Mouse (Mus musculus) limb, embryonic 14.5 days (tissue): ENCODE data around the gene Klc4. TPM values are rescaled to one million over a fixed set of nuclear protein-coding genes. Genes with fewer than 3 reads are reported as not detected.

Experiments
- ATAC-seq: fragments of 200-750 bp; cut with Nextera tagmentation; 2 replicates; pipeline ENCODE4 v1.8.0; 2017; ENCODE audit warnings: low read depth, moderate number of reproducible peaks, moderate TSS enrichment; ENCODE audit not compliant: low FRiP score
- DNase-seq: peaks from one replicate; pipeline ENCODE4 v3.0.0-alpha.2; 2015; ENCODE audit warnings: low spot score
- H3K27ac ChIP-seq: fragments of 300-500 bp; sonication (generic); replicated peaks from 2 replicates; pipeline ENCODE4 v1.5.1; 2014; ENCODE audit warnings: low read depth, mild to moderate bottlenecking, low read length, moderate library complexity, mixed read lengths
- H3K27me3 ChIP-seq: fragments of 300-500 bp; sonication (generic); 2 replicates; pipeline ENCODE4 v1.6.1; 2014; ENCODE audit warnings: low read length, mixed read lengths; ENCODE audit not compliant: control insufficient read depth, insufficient read depth
- H3K36me3 ChIP-seq: fragments of 300-500 bp; sonication (generic); 2 replicates; pipeline ENCODE4 v1.6.1; 2014; ENCODE audit warnings: mild to moderate bottlenecking, low read length, moderate library complexity, mixed read lengths; ENCODE audit not compliant: control insufficient read depth, insufficient read depth
- H3K4me1 ChIP-seq: fragments of 300-500 bp; sonication (generic); 2 replicates; pipeline ENCODE4 v1.6.1; 2014; ENCODE audit warnings: antibody characterized with exemption, low read length, mixed read lengths; ENCODE audit not compliant: control insufficient read depth, insufficient read depth
- H3K4me2 ChIP-seq: fragments of 300-500 bp; sonication (generic); replicated peaks from 2 replicates; pipeline ENCODE4 v1.6.1; 2014; ENCODE audit warnings: low read depth, mild to moderate bottlenecking, low read length, moderate library complexity; ENCODE audit not compliant: severe bottlenecking
- H3K4me3 ChIP-seq: fragments of 300-500 bp; sonication (generic); replicated peaks from 2 replicates; pipeline ENCODE4 v1.5.1; 2014; ENCODE audit warnings: low read length
- H3K9ac ChIP-seq: fragments of 300-500 bp; sonication (generic); 2 replicates; pipeline ENCODE4 v1.6.1; 2014; ENCODE audit warnings: mild to moderate bottlenecking, low read depth, low read length, moderate library complexity; ENCODE audit not compliant: severe bottlenecking
- H3K9me3 ChIP-seq: fragments of 300-500 bp; sonication (generic); 2 replicates; pipeline ENCODE4 v1.6.1; 2016; ENCODE audit warnings: low read length; ENCODE audit not compliant: control insufficient read depth
- POLR2A ChIP-seq: fragments of 200-500 bp; IDR thresholded peaks from 2 replicates; pipeline ENCODE4 v1.8.0; 2012; ENCODE audit warnings: inconsistent platforms, mild to moderate bottlenecking, moderate library complexity, borderline replicate concordance; ENCODE audit not compliant: insufficient read depth, insufficient read length; ENCODE audit errors: extremely low read depth
- WGBS: fragments of 180-500 bp; shearing (Covaris S2); extraction: QIAGEN DNeasy Blood & Tissue Kit; methylation state at CpG from one replicate; pipeline ENCODE4 v1.1.7; 2014; 5-methylcytosine and 5-hydroxymethylcytosine counted together
- polyA plus RNA-seq, 2 experiments: library from polyadenylated mRNA; depleted of rRNA in 1 of 2; stranded (reverse) in 1 of 2; unstranded in 1 of 2; fragments of >200 nt; fragmentation: Nextera tagmentation in 1 of 2; extraction: Ambion mirVana in 1 of 2; gene quantifications; 2 replicates each; pipeline versions ENCODE4 v1.2.1 to v1.2.3; 2012 to 2014

Gene Klc4
- polyA plus RNA-seq, 2 experiments = 19.3 to 20.4 TPM

DNA sequence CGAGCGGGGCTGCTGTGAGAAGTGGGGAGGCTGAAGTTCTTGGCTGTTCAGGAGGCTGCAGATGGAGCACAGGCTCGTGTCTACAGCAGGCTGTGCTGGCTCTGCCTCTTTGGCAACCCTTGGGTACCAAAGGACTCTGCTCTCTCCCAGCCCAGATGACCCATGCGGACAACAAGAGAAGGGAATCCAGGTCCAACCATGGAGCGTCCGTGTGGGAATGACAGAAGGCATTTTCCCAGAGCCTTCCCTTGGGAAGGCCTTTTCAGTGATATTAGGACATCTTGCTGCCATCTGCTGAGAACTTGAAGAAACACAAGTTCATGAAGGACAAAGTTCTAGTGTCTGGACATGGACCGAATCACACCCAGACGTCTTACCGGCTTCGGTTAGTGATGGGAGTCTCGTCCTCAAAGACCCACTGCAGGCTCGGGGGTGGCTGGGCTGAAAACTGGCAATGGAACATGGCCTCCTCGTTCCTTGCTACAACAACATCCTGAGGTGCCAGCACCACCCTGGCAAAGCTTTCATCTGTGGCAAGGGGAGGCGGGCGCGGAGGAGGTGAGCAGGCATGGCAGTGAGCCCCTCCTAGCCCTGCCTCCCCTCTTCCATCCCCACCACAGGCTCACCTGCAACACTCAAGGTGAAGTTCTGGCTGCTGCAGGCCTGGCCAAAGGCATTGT is 56.0 kb downstream of the Klc4 start:
- Histone ChIP-seq H3K27ac (no peak overlapping the region), H3K9me3 (no peaks in the 10 kb centered on the region), H3K4me3 (no peak overlapping the region), H3K4me2 (no peak overlapping the region), H3K27me3 (no peaks in the 10 kb centered on the region), H3K36me3 (peaks cover 61% of the 10 kb centered on the region), H3K4me1 (peaks cover 9% of the 10 kb centered on the region), H3K9ac (no peak overlapping the region)
- no peak for TF ChIP-seq POLR2A
- ATAC-seq (no peak), DNase-seq (no peak)
- 88% methylated on average over 16 of the region's 16 CpGs for WGBS

DNA sequence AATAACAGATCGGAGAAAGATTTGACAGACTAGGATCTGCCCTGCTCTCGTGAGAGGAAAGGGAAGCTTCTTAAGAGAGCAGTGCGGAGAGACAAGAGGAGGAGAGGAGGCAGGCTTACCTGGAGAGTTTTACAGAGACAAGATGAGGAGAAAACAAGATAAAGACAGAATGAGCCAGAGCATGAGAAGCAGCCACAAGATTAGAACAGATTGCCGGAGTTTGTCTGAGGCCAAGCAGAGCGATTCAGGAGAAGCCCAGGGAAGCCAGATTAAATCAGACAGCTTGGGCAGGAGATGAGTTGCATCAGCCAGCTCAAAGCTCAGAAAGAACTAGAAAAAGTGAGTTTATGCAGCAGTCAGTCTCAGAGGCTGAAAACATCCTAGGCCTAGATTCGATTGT is 56.9 kb downstream of the Klc4 start:
- 97% methylated on average over 6 of the region's 6 CpGs for WGBS
- peaks cover 2% of the 10 kb centered on the region; the same call in 1 of the 2 replicates for H3K4me1 ChIP-seq
- peaks cover 66% of the 10 kb centered on the region for H3K36me3 ChIP-seq
- H3K27me3 ChIP-seq = no peaks in the 10 kb centered on the region
- no peak overlapping the region for H3K4me2 ChIP-seq
- no peak for DNase-seq
- no peaks in the 10 kb centered on the region for H3K9me3 ChIP-seq
- H3K27ac ChIP-seq = no peak overlapping the region
- H3K9ac ChIP-seq = no peak overlapping the region
- no peak for ATAC-seq
- no peak overlapping the region for H3K4me3 ChIP-seq
- no peak for TF ChIP-seq POLR2A

DNA sequence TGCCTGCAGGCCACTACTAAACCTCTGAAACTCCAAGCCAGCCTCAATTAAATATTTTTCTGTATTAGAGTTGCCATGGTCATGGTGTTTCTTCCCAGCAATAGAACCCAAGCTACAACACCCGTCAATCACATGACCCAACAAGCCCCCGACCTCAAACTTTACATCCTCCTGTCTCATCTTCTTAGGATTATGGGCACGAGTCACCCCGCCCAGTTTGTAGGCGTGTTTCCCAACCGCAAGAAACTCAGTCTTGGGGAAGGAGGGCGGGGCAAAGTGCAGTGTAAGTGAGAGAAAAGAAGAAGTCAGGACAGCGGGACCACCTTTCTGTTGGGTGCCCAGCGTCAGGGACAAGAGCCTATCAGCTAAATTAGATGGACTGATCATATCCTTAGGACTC is 57.6 kb downstream of the Klc4 start:
- no peak overlapping the region for H3K4me3 ChIP-seq
- no peaks in the 10 kb centered on the region for H3K27me3 ChIP-seq
- H3K9ac ChIP-seq = no peak overlapping the region
- ATAC-seq (no peak), DNase-seq (no peak)
- H3K36me3 ChIP-seq = peaks cover 67% of the 10 kb centered on the region
- no peak for TF ChIP-seq POLR2A
- WGBS = 85% methylated on average over 9 of the region's 9 CpGs
- H3K4me1 ChIP-seq = no peaks in the 10 kb centered on the region
- no peak overlapping the region for H3K27ac ChIP-seq
- H3K9me3 ChIP-seq = no peaks in the 10 kb centered on the region
- no peak overlapping the region for H3K4me2 ChIP-seq

DNA sequence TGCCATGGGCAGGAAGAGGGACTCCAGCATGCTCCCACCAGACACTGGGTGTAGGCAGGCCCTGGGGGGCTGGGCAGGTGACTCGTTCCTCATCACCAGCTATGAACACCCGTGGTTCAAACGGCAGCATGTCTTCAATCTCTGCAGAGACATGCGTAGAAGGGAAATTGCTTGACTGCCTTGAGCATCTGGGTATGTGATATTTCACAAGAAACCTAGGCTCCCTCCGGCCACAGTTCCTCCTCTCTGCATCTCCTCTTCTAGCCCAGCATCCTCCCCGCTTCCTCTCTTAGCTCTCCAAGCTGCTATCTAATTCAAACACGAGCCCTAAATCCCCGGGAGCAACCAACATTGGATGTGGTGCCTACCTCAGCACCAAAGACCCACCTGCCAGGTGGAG is 59.5 kb downstream of the Klc4 start:
- H3K36me3 ChIP-seq = peaks cover 82% of the 10 kb centered on the region
- no peak overlapping the region for H3K9ac ChIP-seq
- no peaks in the 10 kb centered on the region for H3K9me3 ChIP-seq
- ATAC-seq = no peak
- H3K4me1 ChIP-seq = no peaks in the 10 kb centered on the region
- H3K4me2 ChIP-seq = no peak overlapping the region
- no peak overlapping the region for H3K27ac ChIP-seq
- 89% methylated on average over 8 of the region's 8 CpGs for WGBS
- no peaks in the 10 kb centered on the region for H3K27me3 ChIP-seq
- no peak for DNase-seq
- no peak overlapping the region for H3K4me3 ChIP-seq
- no peak for TF ChIP-seq POLR2A

Other genes with a start within 250 kb of the Klc4 start
- 4.5 and 6.8 TPM in 2 replicates for gene Crip3, start 217.1 kb downstream of the Klc4 start, polyA plus RNA-seq (2012; rRNA removed)
- 1.4 and 3.1 TPM in 2 replicates for gene Crip3, start 217.1 kb downstream of the Klc4 start, polyA plus RNA-seq (2014; fragmentation: Nextera tagmentation; extraction: Ambion mirVana)
- gene Slc22a7, start 207.6 kb downstream of the Klc4 start, polyA plus RNA-seq (2012; rRNA removed) = not detected in 2 replicates
- gene Slc22a7, start 207.6 kb downstream of the Klc4 start, polyA plus RNA-seq (2014; fragmentation: Nextera tagmentation; extraction: Ambion mirVana) = not detected in 2 replicates
- gene Ttbk1, start 158.3 kb downstream of the Klc4 start, polyA plus RNA-seq (2012; rRNA removed) = 0.31 and 0.49 TPM in 2 replicates
- gene Ttbk1, start 158.3 kb downstream of the Klc4 start, polyA plus RNA-seq (2014; fragmentation: Nextera tagmentation; extraction: Ambion mirVana) = 0.06 and 0.12 TPM in 2 replicates
- 23.8 and 30.0 TPM in 2 replicates for gene Dnph1, start 149.3 kb downstream of the Klc4 start, polyA plus RNA-seq (2012; rRNA removed)
- 34.5 and 37.6 TPM in 2 replicates for gene Dnph1, start 149.3 kb downstream of the Klc4 start, polyA plus RNA-seq (2014; fragmentation: Nextera tagmentation; extraction: Ambion mirVana)
- 21.1 and 25.3 TPM in 2 replicates for gene Cul9, start 99.6 kb downstream of the Klc4 start, polyA plus RNA-seq (2012; rRNA removed)
- gene Cul9, start 99.6 kb downstream of the Klc4 start, polyA plus RNA-seq (2014; fragmentation: Nextera tagmentation; extraction: Ambion mirVana) = 6.9 and 8.2 TPM in 2 replicates
- 87.2 and 129 TPM in 2 replicates for gene Srf, start 89.8 kb downstream of the Klc4 start, polyA plus RNA-seq (2012; rRNA removed)
- gene Srf, start 89.8 kb downstream of the Klc4 start, polyA plus RNA-seq (2014; fragmentation: Nextera tagmentation; extraction: Ambion mirVana) = 9.6 and 10.2 TPM in 2 replicates
- gene Ptk7, start 16.5 kb downstream of the Klc4 start, polyA plus RNA-seq (2012; rRNA removed) = 89.4 and 116 TPM in 2 replicates
- gene Ptk7, start 16.5 kb downstream of the Klc4 start, polyA plus RNA-seq (2014; fragmentation: Nextera tagmentation; extraction: Ambion mirVana) = 73.8 and 84.6 TPM in 2 replicates
- gene Mrpl2, start 207 bp upstream of the Klc4 start, polyA plus RNA-seq (2012; rRNA removed) = 68.0 and 91.1 TPM in 2 replicates
- 103 and 113 TPM in 2 replicates for gene Mrpl2, start 207 bp upstream of the Klc4 start, polyA plus RNA-seq (2014; fragmentation: Nextera tagmentation; extraction: Ambion mirVana)
- 135 and 149 TPM in 2 replicates for gene Cul7, start 4.3 kb upstream of the Klc4 start, polyA plus RNA-seq (2012; rRNA removed)
- gene Cul7, start 4.3 kb upstream of the Klc4 start, polyA plus RNA-seq (2014; fragmentation: Nextera tagmentation; extraction: Ambion mirVana) = 52.6 and 58.2 TPM in 2 replicates
- 47.2 and 48.5 TPM in 2 replicates for gene Rrp36, start 28.3 kb upstream of the Klc4 start, polyA plus RNA-seq (2012; rRNA removed)
- 36.8 and 52.4 TPM in 2 replicates for gene Rrp36, start 28.3 kb upstream of the Klc4 start, polyA plus RNA-seq (2014; fragmentation: Nextera tagmentation; extraction: Ambion mirVana)
- 75.2 and 97.9 TPM in 2 replicates for gene Mea1, start 32.8 kb upstream of the Klc4 start, polyA plus RNA-seq (2012; rRNA removed)
- gene Mea1, start 32.8 kb upstream of the Klc4 start, polyA plus RNA-seq (2014; fragmentation: Nextera tagmentation; extraction: Ambion mirVana) = 155 and 156 TPM in 2 replicates
- 137 and 172 TPM in 2 replicates for gene Klhdc3, start 34.9 kb upstream of the Klc4 start, polyA plus RNA-seq (2012; rRNA removed)
- gene Klhdc3, start 34.9 kb upstream of the Klc4 start, polyA plus RNA-seq (2014; fragmentation: Nextera tagmentation; extraction: Ambion mirVana) = 122 and 128 TPM in 2 replicates
- 115 and 119 TPM in 2 replicates for gene Ppp2r5d, start 59.1 kb upstream of the Klc4 start, polyA plus RNA-seq (2012; rRNA removed)
- 83.2 and 88.7 TPM in 2 replicates for gene Ppp2r5d, start 59.1 kb upstream of the Klc4 start, polyA plus RNA-seq (2014; fragmentation: Nextera tagmentation; extraction: Ambion mirVana)
- 56.4 and 77.8 TPM in 2 replicates for gene Pex6, start 65.4 kb upstream of the Klc4 start, polyA plus RNA-seq (2012; rRNA removed)
- 24.2 and 32.2 TPM in 2 replicates for gene Pex6, start 65.4 kb upstream of the Klc4 start, polyA plus RNA-seq (2014; fragmentation: Nextera tagmentation; extraction: Ambion mirVana)
- gene Gnmt, start 83.1 kb upstream of the Klc4 start, polyA plus RNA-seq (2012; rRNA removed) = 0.77 and 1.1 TPM in 2 replicates
- 0.46 and 0.78 TPM in 2 replicates for gene Gnmt, start 83.1 kb upstream of the Klc4 start, polyA plus RNA-seq (2014; fragmentation: Nextera tagmentation; extraction: Ambion mirVana)
- gene Cnpy3, start 106.2 kb upstream of the Klc4 start, polyA plus RNA-seq (2012; rRNA removed) = 67.3 and 68.2 TPM in 2 replicates
- 64.0 and 69.3 TPM in 2 replicates for gene Cnpy3, start 106.2 kb upstream of the Klc4 start, polyA plus RNA-seq (2014; fragmentation: Nextera tagmentation; extraction: Ambion mirVana)
- 0.20 and 0.30 TPM in 2 replicates for gene Ptcra, start 117.7 kb upstream of the Klc4 start, polyA plus RNA-seq (2012; rRNA removed)
- gene Ptcra, start 117.7 kb upstream of the Klc4 start, polyA plus RNA-seq (2014; fragmentation: Nextera tagmentation; extraction: Ambion mirVana) = 0.19 and 0.57 TPM in 2 replicates
- 85.4 and 110 TPM in 2 replicates for gene 2310039H08Rik, start 126.6 kb upstream of the Klc4 start, polyA plus RNA-seq (2012; rRNA removed)
- 82.7 and 106 TPM in 2 replicates for gene 2310039H08Rik, start 126.6 kb upstream of the Klc4 start, polyA plus RNA-seq (2014; fragmentation: Nextera tagmentation; extraction: Ambion mirVana)
- gene Rpl7l1, start 136.7 kb upstream of the Klc4 start, polyA plus RNA-seq (2012; rRNA removed) = 69.8 and 101 TPM in 2 replicates
- gene Rpl7l1, start 136.7 kb upstream of the Klc4 start, polyA plus RNA-seq (2014; fragmentation: Nextera tagmentation; extraction: Ambion mirVana) = 126 and 131 TPM in 2 replicates
- gene Bicral, start 212.5 kb upstream of the Klc4 start, polyA plus RNA-seq (2012; rRNA removed) = 17.2 and 17.7 TPM in 2 replicates
- 5.4 and 8.2 TPM in 2 replicates for gene Bicral, start 212.5 kb upstream of the Klc4 start, polyA plus RNA-seq (2014; fragmentation: Nextera tagmentation; extraction: Ambion mirVana)
- gene Tbcc, start 244.7 kb upstream of the Klc4 start, polyA plus RNA-seq (2012; rRNA removed) = 27.8 and 28.9 TPM in 2 replicates
- 63.3 and 66.5 TPM in 2 replicates for gene Tbcc, start 244.7 kb upstream of the Klc4 start, polyA plus RNA-seq (2014; fragmentation: Nextera tagmentation; extraction: Ambion mirVana)